Mouse (Mus musculus): ENCODE measurements at regions not wholly inside any gene's neighbourhood (a gene's known extent, or its start where the extent isn't known, plus 50 kb on each side); places are given as distances from the start of the nearest gene placed in this dataset.

- H3K4me2 ChIP-seq = no peak overlapping the region
- no peak for ATAC-seq (ENCODE audit: insufficient read depth, low FRiP score, low read depth)
- H3K4me1 ChIP-seq = no peaks in the 10 kb centered on the region
- H3K36me3 ChIP-seq = no peaks in the 10 kb centered on the region
- H3K27ac ChIP-seq = no peak overlapping the region
- no peak overlapping the region for H3K4me3 ChIP-seq (replicated peaks)
- H3K9me3 ChIP-seq = no peaks in the 10 kb centered on the region
- 50% methylated on average over 9 of the region's 9 CpGs for whole genome bisulfite sequencing
- H3K9ac ChIP-seq = no peak overlapping the region
- H3K27me3 ChIP-seq (replicated peaks) = no peaks in the 10 kb centered on the region
These were observed 87.1 kb upstream of the Pik3r1 start for GRCm38 (mm10) chr13:101855141-101855540.

DNA sequence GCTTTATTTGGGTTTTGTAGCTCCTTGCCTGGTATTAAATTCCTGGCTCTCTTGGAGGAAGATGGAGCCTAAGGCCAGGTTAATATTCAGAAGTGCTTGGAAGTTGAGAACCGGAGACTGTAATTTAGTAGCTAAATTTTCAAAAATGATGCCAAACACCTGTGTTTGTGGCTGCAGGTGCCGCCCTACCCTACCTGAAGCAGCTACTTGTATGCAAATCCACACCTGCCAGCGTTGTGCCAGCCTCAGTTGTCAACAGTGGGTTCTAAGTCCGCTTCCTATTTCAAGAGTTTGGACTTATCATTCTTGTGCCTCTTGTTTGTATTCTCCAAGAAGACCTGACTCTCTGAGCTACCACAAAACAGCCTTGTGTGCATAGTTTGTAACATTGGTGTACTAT lies 92.7 kb upstream of the Pik3r1 start:
- Histone ChIP-seq H3K27me3 (replicated peaks) (no peaks in the 10 kb centered on the region), H3K27ac (no peak overlapping the region), H3K4me3 (replicated peaks) (no peak overlapping the region), H3K36me3 (no peaks in the 10 kb centered on the region), H3K9me3 (no peaks in the 10 kb centered on the region), H3K4me2 (no peak overlapping the region), H3K4me1 (0 out of 2 replicates have a peak, but pooled peaks cover 3% of the 10 kb centered on the region), H3K9ac (no peak overlapping the region)
- WGBS = 76% methylated on average over 4 of the region's 4 CpGs
- no peak for ATAC-seq (ENCODE audit: insufficient read depth, low FRiP score, low read depth)

DNA sequence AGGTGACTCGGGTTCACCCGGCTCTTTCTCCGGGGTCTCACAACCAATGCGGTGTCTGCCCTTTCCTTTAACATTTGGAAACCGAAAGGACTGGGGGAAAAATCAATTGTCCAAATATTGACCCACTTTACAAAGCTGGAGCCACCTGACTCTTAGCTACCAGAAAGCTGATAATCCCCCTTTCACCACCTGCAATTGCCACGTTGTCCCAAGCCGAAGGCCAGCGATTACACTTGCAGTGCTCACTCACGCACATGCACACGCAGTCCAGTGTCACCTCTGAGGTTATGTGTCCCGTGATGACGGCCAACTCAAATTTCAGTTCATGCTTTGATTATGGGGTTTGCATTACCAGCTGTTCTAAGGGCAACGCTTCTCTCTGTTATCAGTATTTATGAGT lies 94.0 kb upstream of the Pik3r1 start:
- Histone ChIP-seq H3K4me2 (peak overlapping the region; percentile 29; the same call in 1 of the 2 replicates), H3K27me3 (replicated peaks) (no peaks in the 10 kb centered on the region), H3K9me3 (no peaks in the 10 kb centered on the region), H3K4me1 (0 out of 2 replicates have a peak, but pooled peaks cover 3% of the 10 kb centered on the region), H3K9ac (no peak overlapping the region), H3K4me3 (replicated peaks) (no peak overlapping the region), H3K27ac (no peak overlapping the region; the same call in 1 of the 2 replicates), H3K36me3 (no peaks in the 10 kb centered on the region)
- ATAC-seq (ENCODE audit: insufficient read depth, low FRiP score, low read depth) = peak; percentile 76
- 67% methylated on average over 13 of the region's 13 CpGs for WGBS

DNA sequence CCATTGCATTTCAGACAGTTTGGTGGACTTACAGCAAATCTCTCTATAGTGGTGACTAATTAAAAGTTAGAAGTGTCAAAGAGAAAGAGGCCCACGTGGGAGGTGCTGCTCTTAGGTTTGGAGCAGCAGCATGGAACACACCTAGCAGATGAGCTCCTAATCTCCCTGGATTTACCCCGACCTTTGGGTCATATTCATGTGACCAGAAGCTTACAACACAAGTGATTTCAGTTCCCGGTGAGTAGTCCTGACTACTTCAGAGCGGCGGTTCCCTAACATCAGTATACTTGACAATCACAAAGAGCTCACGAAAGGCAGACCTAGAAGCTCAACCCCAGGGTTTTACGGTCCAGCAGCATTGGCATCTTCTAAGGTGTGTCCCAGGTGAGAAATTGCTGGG lies 95.0 kb upstream of the Pik3r1 start:
- Histone ChIP-seq H3K9me3 (no peaks in the 10 kb centered on the region), H3K27me3 (replicated peaks) (no peaks in the 10 kb centered on the region), H3K4me3 (replicated peaks) (no peak overlapping the region), H3K27ac (no peak overlapping the region), H3K36me3 (no peaks in the 10 kb centered on the region), H3K9ac (no peak overlapping the region), H3K4me2 (no peak overlapping the region), H3K4me1 (0 out of 2 replicates have a peak, but pooled peaks cover 3% of the 10 kb centered on the region)
- ATAC-seq (ENCODE audit: insufficient read depth, low FRiP score, low read depth) = no peak
- WGBS = 71% methylated on average over 7 of the region's 7 CpGs

DNA sequence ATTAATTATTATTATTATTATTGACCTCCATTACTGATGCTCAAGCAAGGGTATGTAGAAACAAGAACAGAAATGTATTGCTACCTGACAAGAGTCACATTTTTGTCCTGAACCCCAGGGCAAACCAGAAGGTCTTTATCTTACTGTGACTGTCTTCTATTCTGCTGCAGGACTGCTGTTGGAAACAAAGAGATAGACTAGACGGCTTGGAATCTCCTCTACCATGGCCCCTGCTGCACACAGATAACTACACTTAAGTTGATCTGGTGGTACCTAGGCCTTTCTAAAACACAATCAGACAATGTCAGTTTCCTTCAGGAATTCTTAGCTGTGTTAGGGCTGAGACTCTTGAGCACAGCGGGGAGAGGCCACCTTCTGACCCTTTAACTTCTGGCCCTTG lies 95.6 kb upstream of the Pik3r1 start:
- no peak overlapping the region for H3K4me3 ChIP-seq (replicated peaks)
- no peak overlapping the region for H3K9ac ChIP-seq
- no peak overlapping the region for H3K4me2 ChIP-seq
- H3K9me3 ChIP-seq = no peaks in the 10 kb centered on the region
- 75% methylated on average over 2 of the region's 2 CpGs for WGBS
- H3K27ac ChIP-seq = no peak overlapping the region
- H3K4me1 ChIP-seq = 0 out of 2 replicates have a peak, but pooled peaks cover 3% of the 10 kb centered on the region
- no peaks in the 10 kb centered on the region for H3K27me3 ChIP-seq (replicated peaks)
- ATAC-seq (ENCODE audit: insufficient read depth, low FRiP score, low read depth) = no peak
- H3K36me3 ChIP-seq = no peaks in the 10 kb centered on the region

DNA sequence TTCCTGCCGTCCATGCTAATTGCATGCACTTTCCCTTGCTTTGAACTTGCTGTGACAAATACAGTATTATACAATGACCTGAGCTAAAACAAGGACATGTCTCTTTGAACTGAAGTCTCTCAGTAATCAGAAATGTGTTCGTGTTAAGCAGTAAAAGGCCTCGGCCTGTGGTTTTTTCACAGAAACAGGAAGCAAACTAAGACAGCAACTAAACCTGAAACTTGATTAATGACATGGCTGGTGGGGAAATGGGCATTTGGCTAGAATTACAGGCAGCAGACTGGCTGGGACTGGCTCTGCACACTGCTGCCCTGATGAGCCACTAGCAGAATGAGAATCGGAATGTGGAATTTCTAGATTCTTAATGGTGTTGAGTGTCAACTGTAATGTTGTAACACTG lies 98.8 kb upstream of the Pik3r1 start:
- H3K36me3 ChIP-seq = no peaks in the 10 kb centered on the region
- H3K4me1 ChIP-seq = 0 out of 2 replicates have a peak, but pooled peaks cover 3% of the 10 kb centered on the region
- no peak overlapping the region for H3K4me3 ChIP-seq (replicated peaks)
- WGBS = 32% methylated on average over 4 of the region's 4 CpGs
- no peak overlapping the region for H3K4me2 ChIP-seq
- H3K27ac ChIP-seq = no peak overlapping the region
- no peak; the same call in 1 of the 2 replicates for ATAC-seq (ENCODE audit: insufficient read depth, low FRiP score, low read depth)
- H3K9me3 ChIP-seq = no peaks in the 10 kb centered on the region
- H3K9ac ChIP-seq = no peak overlapping the region
- no peaks in the 10 kb centered on the region for H3K27me3 ChIP-seq (replicated peaks)

- Histone ChIP-seq H3K9ac (no peak overlapping the region), H3K4me3 (replicated peaks) (no peak overlapping the region), H3K27me3 (replicated peaks) (no peaks in the 10 kb centered on the region), H3K36me3 (no peaks in the 10 kb centered on the region), H3K4me2 (no peak overlapping the region), H3K27ac (no peak overlapping the region), H3K4me1 (no peaks in the 10 kb centered on the region), H3K9me3 (no peaks in the 10 kb centered on the region)
- WGBS = 90% methylated on average over 4 of the region's 4 CpGs
- ATAC-seq (ENCODE audit: insufficient read depth, low FRiP score, low read depth) = no peak
These were observed 106.7 kb upstream of the Pik3r1 start for GRCm38 (mm10) chr13:101874761-101875160.

- H3K4me3 ChIP-seq (replicated peaks) = no peak overlapping the region
- no peaks in the 10 kb centered on the region for H3K36me3 ChIP-seq
- no peaks in the 10 kb centered on the region for H3K4me1 ChIP-seq
- no peaks in the 10 kb centered on the region for H3K27me3 ChIP-seq (replicated peaks)
- no peak overlapping the region for H3K9ac ChIP-seq
- H3K9me3 ChIP-seq = no peaks in the 10 kb centered on the region
- no peak overlapping the region for H3K4me2 ChIP-seq
- WGBS = 79% methylated on average over 2 of the region's 2 CpGs
- H3K27ac ChIP-seq = no peak overlapping the region
- no peak for ATAC-seq (ENCODE audit: insufficient read depth, low FRiP score, low read depth)
These were observed 108.1 kb upstream of the Pik3r1 start for GRCm38 (mm10) chr13:101876069-101876468.

GRCm38 (mm10) chr13:101876601-101877000 lies 108.6 kb upstream of the Pik3r1 start:
- Histone ChIP-seq H3K27me3 (replicated peaks) (no peaks in the 10 kb centered on the region), H3K9ac (no peak overlapping the region), H3K4me2 (no peak overlapping the region), H3K27ac (no peak overlapping the region), H3K36me3 (no peaks in the 10 kb centered on the region), H3K4me3 (replicated peaks) (no peak overlapping the region), H3K4me1 (no peaks in the 10 kb centered on the region), H3K9me3 (no peaks in the 10 kb centered on the region)
- no peak for ATAC-seq (ENCODE audit: insufficient read depth, low FRiP score, low read depth)
- 80% methylated on average over 3 of the region's 3 CpGs for WGBS

DNA sequence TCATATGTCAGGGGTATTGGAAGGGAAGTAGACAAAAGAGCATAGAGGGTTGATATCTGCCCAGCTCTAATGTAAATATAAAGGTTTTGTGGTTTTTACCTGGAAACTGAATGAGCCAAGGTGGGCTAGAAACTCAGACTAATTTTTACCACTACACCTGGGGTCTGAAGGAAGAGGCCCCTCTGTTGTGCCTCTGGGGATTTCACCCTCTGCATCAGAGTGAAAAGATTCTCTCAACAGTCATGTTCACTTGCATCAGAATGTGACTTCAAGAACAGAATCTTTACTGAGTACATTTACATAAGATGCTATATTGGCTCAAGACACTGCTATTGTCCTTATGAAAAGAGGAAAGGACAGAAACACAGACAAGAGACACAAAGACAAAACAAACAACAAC lies 110.2 kb upstream of the Pik3r1 start:
- no peak overlapping the region for H3K4me2 ChIP-seq
- no peaks in the 10 kb centered on the region for H3K4me1 ChIP-seq
- no peak overlapping the region for H3K4me3 ChIP-seq (replicated peaks)
- H3K9me3 ChIP-seq = no peaks in the 10 kb centered on the region
- no peaks in the 10 kb centered on the region for H3K36me3 ChIP-seq
- no peak overlapping the region for H3K9ac ChIP-seq
- no peak for ATAC-seq (ENCODE audit: insufficient read depth, low FRiP score, low read depth)
- no peak overlapping the region for H3K27ac ChIP-seq
- no peaks in the 10 kb centered on the region for H3K27me3 ChIP-seq (replicated peaks)

GRCm38 (mm10) chr13:101879561-101880081 lies 111.6 kb upstream of the Pik3r1 start:
- H3K9me3 ChIP-seq = no peaks in the 10 kb centered on the region
- no peaks in the 10 kb centered on the region for H3K4me1 ChIP-seq
- no peak overlapping the region for H3K27ac ChIP-seq
- no peak overlapping the region for H3K4me3 ChIP-seq (replicated peaks)
- whole genome bisulfite sequencing = 60% methylated on average over 8 of the region's 8 CpGs
- no peak overlapping the region for H3K4me2 ChIP-seq
- H3K36me3 ChIP-seq = no peaks in the 10 kb centered on the region
- no peak for ATAC-seq (ENCODE audit: insufficient read depth, low FRiP score, low read depth)
- H3K27me3 ChIP-seq (replicated peaks) = no peaks in the 10 kb centered on the region
- H3K9ac ChIP-seq = no peak overlapping the region

GRCm38 (mm10) chr13:101883177-101883576 lies 115.2 kb upstream of the Pik3r1 start:
- no peaks in the 10 kb centered on the region for H3K9me3 ChIP-seq
- no peaks in the 10 kb centered on the region for H3K4me1 ChIP-seq
- H3K27ac ChIP-seq = no peak overlapping the region
- H3K4me2 ChIP-seq = no peak overlapping the region
- H3K27me3 ChIP-seq (replicated peaks) = no peaks in the 10 kb centered on the region
- ATAC-seq (ENCODE audit: insufficient read depth, low FRiP score, low read depth) = no peak
- no peaks in the 10 kb centered on the region for H3K36me3 ChIP-seq
- no peak overlapping the region for H3K4me3 ChIP-seq (replicated peaks)
- no peak overlapping the region for H3K9ac ChIP-seq

- WGBS = 53% methylated on average over 3 of the region's 3 CpGs
- no peaks in the 10 kb centered on the region for H3K4me1 ChIP-seq
- no peaks in the 10 kb centered on the region for H3K9me3 ChIP-seq
- no peak overlapping the region for H3K9ac ChIP-seq
- no peaks in the 10 kb centered on the region for H3K27me3 ChIP-seq (replicated peaks)
- peak; percentile 58 for ATAC-seq (ENCODE audit: insufficient read depth, low FRiP score, low read depth)
- H3K4me2 ChIP-seq = no peak overlapping the region
- H3K27ac ChIP-seq = no peak overlapping the region
- no peak overlapping the region for H3K4me3 ChIP-seq (replicated peaks)
- H3K36me3 ChIP-seq = no peaks in the 10 kb centered on the region
These were observed 116.7 kb upstream of the Pik3r1 start for GRCm38 (mm10) chr13:101884752-101885151.
